Mouse (Mus musculus): ENCODE data around the gene Rsl1d1. TPM values are rescaled to one million over a fixed set of nuclear protein-coding genes. Genes with fewer than 3 reads are reported as not detected.

Gene Rsl1d1
- polyA plus RNA-seq (2015; fragmentation: Nextera tagmentation; extraction: Ambion mirVana): 165 and 168 TPM in 2 replicates

DNA sequence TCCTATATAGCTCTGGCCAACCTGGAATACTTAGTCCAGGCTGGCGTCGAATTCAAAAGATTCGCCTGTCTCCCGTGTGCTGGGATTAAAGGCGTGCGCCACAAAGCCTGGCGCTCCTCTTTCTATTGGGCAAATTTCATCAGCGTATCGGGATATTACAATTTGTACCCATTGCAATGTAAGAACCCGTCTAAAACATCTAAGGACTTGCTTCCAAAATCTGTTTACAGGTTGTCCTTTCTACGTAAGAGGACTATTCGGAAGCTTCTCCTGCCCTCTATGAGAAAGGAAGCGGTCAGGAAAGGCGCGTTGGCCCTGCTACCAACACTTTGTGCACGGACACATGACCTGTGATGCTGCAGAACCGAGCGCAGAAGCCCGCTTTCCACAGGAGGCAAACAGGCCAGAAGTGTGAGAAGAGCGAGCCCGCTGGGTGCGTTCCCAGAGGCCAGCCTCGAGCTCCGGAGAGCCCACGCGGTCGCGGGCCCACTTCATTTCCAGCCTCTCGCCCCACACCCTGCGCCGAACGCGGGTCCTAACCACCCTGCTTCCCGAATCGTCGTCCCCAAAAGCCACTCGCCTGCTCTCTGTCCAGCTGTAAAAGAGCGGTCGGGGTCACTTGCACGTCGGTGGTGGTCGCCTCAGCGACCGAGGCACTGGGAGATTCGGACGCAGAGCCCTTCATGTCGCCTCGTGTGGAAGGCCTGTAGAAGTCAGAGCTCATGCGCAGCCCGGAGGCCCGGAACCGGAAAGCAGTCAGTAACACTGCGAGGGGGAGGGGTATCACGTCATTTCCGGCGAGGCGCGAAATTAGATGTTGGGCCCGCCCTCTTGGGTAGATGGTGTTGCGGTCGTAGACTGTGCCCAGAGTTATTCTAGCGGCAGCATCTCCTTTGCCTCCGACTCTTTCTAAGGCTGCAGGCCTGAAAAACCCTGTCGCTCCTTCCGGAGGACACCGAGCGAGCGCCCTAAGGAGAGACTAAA, at the start of gene Rsl1d1:
Gene Rsl1d1 (minus strand): TSS at position 761 of the 984 bp plus-strand sequence.
- peak within 1 kb of the TSS; percentile 80 for H3K27ac ChIP-seq
- under 1% methylated on average over 68 of the region's 68 CpGs for WGBS
- H3K4me1 ChIP-seq (replicated peaks): peaks cover 31% of the 10 kb centered on the region
- H3K4me3 ChIP-seq (replicated peaks): peak within 1 kb of the TSS; percentile 90
- no peaks in the 10 kb centered on the region for H3K9me3 ChIP-seq
- peak; percentile 99 for ATAC-seq
- H3K36me3 ChIP-seq: peaks cover 41% of the 10 kb centered on the region
- peak within 1 kb of the TSS; percentile 95 for H3K4me2 ChIP-seq (replicated peaks)
- H3K27me3 ChIP-seq: no peaks in the 10 kb centered on the region
- H3K9ac ChIP-seq (replicated peaks): peak within 1 kb of the TSS; percentile 86

DNA sequence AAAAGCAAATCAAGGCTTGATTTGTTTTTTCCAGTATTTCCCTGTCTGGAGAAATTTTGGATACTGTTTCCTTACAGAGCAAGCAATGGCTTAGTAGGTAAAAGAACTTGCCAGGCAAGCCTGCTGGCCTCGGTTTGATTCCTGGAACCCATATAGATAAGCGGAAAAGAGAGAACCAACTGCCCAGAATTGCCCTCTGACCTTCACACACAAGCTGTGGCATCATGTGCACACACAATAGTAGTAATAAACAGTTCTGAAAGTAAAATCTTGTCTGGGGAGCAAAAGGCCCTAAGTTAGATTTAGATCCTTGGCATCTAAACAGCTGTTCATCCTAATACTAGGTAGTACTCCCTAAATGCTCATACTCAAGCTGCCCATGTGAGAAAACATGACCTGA, 44.7 kb upstream of the Rsl1d1 start:
- no peak overlapping the region for H3K4me2 ChIP-seq (replicated peaks)
- no peaks in the 10 kb centered on the region for H3K36me3 ChIP-seq

DNA sequence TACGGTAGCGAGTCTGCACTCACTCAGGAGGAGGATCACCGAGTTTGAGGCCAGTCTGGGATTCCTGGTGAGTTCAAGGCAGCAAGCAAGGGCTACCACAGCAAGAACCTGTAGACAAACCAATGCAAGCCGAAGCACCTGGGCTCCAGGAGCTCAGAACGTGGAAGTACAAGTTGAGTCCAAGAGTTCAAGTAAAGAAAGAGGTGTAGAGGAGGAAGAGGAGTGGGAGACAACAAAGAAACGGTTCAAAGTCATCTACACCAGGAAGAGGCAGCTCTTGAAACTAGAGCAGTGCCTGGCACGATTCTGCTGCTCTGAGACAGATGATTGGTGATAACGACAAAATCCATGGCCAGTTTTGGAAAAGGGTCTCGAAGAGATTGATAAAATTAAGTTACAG, 42.6 kb upstream of the Rsl1d1 start:
- Histone ChIP-seq H3K27me3 (no peaks in the 10 kb centered on the region), H3K9me3 (no peaks in the 10 kb centered on the region), H3K4me3 (replicated peaks) (no peak overlapping the region), H3K27ac (no peak overlapping the region), H3K4me1 (replicated peaks) (peaks cover 1% of the 10 kb centered on the region; the same call in 1 of the 2 replicates), H3K4me2 (replicated peaks) (no peak overlapping the region), H3K36me3 (no peaks in the 10 kb centered on the region), H3K9ac (replicated peaks) (no peak overlapping the region)
- no peak for ATAC-seq
- 86% methylated on average over 9 of the region's 9 CpGs for WGBS

More for the DNA sequence above, 44.7 kb upstream of the Rsl1d1 start:
- H3K4me1 ChIP-seq (replicated peaks): peaks cover 20% of the 10 kb centered on the region
- H3K9me3 ChIP-seq: no peaks in the 10 kb centered on the region
- no peaks in the 10 kb centered on the region for H3K27me3 ChIP-seq
- H3K9ac ChIP-seq (replicated peaks): no peak overlapping the region
- no peak overlapping the region for H3K27ac ChIP-seq
- 83% methylated on average over 2 of the region's 2 CpGs for WGBS
- no peak overlapping the region for H3K4me3 ChIP-seq (replicated peaks)
- ATAC-seq: no peak

DNA sequence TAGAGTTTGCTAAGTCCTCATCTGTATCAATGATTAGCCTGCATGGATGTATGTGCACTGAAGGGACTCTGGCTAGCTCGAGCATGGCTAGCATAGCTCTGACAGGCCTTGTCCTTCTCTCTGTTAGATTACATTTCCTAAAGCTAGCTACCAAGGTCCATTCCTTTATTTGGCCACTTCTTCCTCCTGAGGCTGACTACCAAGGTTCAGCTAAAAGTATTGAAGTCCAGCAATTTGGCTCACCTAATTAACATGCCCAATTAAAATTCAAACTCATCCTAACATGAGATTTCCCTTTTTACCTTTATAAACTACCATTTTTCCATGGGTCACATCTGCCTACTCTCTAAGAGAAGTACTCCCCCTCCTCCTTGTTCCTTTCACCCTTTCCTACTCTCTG, 39.3 kb upstream of the Rsl1d1 start:
- peaks cover 10% of the 10 kb centered on the region for H3K36me3 ChIP-seq
- no peaks in the 10 kb centered on the region for H3K27me3 ChIP-seq
- 87% methylated on average over 1 of the region's 1 CpGs for WGBS

DNA sequence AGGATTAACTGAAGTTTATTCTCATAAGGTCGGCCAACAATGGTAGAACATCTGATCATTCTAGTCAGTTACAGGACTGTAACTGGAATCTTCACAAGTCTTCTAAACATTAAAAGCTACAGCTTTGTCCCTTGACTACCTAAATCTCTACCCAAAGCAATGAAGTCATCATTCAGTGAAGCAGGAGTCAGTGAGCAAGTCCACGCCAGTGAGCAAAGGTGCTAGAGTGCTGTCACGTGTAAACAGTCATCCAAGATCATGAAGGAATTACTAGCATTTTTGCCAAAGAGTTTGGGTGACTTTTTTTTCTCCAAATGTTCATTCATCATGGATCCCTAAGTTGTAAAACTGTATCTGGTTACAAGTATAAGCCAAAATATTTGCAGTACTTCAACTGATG, 14.7 kb upstream of the Rsl1d1 start:
- H3K9me3 ChIP-seq: no peaks in the 10 kb centered on the region
- H3K4me1 ChIP-seq (replicated peaks): no peaks in the 10 kb centered on the region
- no peaks in the 10 kb centered on the region for H3K27me3 ChIP-seq
- no peak overlapping the region for H3K4me2 ChIP-seq (replicated peaks)
- no peak overlapping the region for H3K27ac ChIP-seq
- 92% methylated on average over 3 of the region's 3 CpGs for WGBS
- peaks cover 56% of the 10 kb centered on the region for H3K36me3 ChIP-seq
- no peak overlapping the region for H3K9ac ChIP-seq (replicated peaks)
- ATAC-seq: no peak
- H3K4me3 ChIP-seq (replicated peaks): no peak overlapping the region

More for the DNA sequence above, 39.3 kb upstream of the Rsl1d1 start:
- no peak overlapping the region for H3K27ac ChIP-seq
- H3K9ac ChIP-seq (replicated peaks): no peak overlapping the region
- no peak for ATAC-seq
- no peak overlapping the region for H3K4me3 ChIP-seq (replicated peaks)
- no peak overlapping the region for H3K4me2 ChIP-seq (replicated peaks)
- H3K4me1 ChIP-seq (replicated peaks): no peaks in the 10 kb centered on the region
- H3K9me3 ChIP-seq: no peaks in the 10 kb centered on the region

DNA sequence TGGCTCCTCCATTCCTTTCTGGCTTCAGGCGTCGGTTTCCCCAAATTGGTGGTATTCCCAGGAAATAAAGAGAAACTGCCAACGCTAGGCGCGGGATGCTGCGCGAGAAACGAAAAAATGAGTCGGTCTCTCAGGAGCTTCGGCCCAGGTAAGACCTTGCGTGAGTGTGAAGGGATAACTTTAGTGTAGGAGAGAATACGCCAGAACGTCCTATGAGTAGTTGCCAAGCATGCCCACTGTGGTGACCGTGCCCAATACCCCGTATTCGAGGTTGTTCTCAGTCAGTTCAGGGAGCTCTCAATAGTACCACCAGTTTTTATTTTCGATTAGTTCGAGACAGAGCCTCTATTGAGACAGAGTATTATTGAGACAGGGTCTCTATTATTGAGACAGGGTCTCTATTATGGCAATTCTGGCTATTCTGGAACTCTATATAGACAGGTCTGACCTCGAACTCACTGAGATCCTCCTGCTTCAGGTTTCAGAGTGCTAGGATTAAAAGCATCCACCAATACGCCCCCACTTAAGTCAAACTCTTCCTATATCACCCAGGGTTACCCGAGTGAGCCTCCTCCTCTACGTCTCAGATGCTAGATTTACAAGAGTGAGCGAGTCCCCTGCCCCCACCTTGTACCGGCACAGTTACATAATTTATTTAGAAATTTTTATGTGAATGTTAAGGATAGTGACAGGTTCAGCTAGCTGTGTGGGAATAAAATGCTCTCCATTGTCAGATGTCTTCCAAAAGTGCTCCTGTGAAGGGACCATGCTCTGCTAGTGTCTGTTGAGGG, 664 bp upstream of the Rsl1d1 start:
- Histone ChIP-seq H3K27me3 (no peaks in the 10 kb centered on the region), H3K36me3 (peaks cover 38% of the 10 kb centered on the region), H3K4me3 (replicated peaks) (peak overlapping the region; percentile 90), H3K4me1 (replicated peaks) (peaks cover 31% of the 10 kb centered on the region), H3K9ac (replicated peaks) (peak overlapping the region; percentile 82), H3K9me3 (no peaks in the 10 kb centered on the region), H3K4me2 (replicated peaks) (peak overlapping the region; percentile 95), H3K27ac (peak overlapping the region; percentile 80)
- WGBS: 8% methylated on average over 24 of the region's 24 CpGs
- peak; percentile 61 for ATAC-seq

DNA sequence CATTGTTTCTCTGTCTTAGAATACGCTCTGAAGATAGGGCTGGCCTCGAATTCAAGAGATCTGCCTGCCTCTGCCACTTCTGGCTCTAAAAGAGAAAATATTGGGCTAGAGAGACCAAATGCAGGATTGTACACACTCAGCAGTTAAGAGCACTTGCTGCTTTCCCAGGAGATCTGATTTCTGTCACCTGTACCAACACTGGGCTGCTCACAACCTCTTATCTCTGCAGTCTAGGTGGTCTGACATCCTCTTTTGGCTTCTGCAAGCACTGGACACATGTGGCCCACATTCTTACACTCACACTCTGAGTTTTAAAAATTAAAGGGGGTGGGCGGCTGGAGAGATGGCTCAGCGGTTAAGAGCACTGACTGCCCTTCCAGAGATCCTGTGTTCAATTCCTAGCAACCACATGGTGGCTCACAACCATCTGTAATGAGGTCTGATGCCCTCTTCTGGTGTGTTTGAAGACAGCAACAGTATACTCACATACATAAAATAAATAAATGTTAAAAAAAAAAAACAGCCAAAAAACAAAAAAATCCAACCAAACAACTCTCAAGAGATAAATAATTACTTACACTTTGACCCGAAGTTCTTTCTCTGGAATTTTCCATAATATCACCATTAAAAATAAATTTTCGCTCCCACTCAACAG, 1.3 kb downstream of the Rsl1d1 start:
- H3K9ac ChIP-seq (replicated peaks): peak overlapping the region; percentile 86
- H3K4me1 ChIP-seq (replicated peaks): peaks cover 31% of the 10 kb centered on the region
- H3K9me3 ChIP-seq: no peaks in the 10 kb centered on the region
- no peaks in the 10 kb centered on the region for H3K27me3 ChIP-seq
- H3K4me3 ChIP-seq (replicated peaks): peak overlapping the region; percentile 90
- H3K27ac ChIP-seq: no peak overlapping the region
- peaks cover 42% of the 10 kb centered on the region for H3K36me3 ChIP-seq
- H3K4me2 ChIP-seq (replicated peaks): peak overlapping the region; percentile 95
- ATAC-seq: no peak
- WGBS: 72% methylated on average over 6 of the region's 6 CpGs

DNA sequence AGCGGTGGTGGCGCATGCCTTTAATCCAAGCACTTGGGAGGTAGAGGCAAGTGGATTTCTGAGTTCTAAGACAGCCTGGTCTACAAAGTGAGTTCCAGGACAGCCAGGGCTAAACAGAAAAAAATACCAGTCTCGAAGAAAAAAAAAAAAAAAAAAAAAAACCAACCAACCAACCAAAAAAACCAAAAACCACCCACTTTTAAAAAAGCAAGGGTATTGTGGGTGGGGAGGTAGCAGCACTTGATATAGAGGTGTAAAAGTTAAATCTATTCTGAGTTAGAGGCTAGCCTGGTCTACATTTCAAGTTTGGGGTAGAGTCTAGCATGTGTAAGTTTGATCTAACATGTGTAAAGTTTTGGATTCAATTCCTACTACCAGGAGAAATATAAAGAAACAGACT, 2.9 kb downstream of the Rsl1d1 start:
- WGBS: 96% methylated on average over 3 of the region's 3 CpGs
- Histone ChIP-seq H3K27me3 (no peaks in the 10 kb centered on the region), H3K27ac (no peak overlapping the region), H3K9me3 (no peaks in the 10 kb centered on the region), H3K36me3 (peaks cover 55% of the 10 kb centered on the region), H3K4me3 (replicated peaks) (no peak overlapping the region), H3K4me1 (replicated peaks) (peaks cover 30% of the 10 kb centered on the region), H3K9ac (replicated peaks) (no peak overlapping the region), H3K4me2 (replicated peaks) (no peak overlapping the region)
- no peak for ATAC-seq

DNA sequence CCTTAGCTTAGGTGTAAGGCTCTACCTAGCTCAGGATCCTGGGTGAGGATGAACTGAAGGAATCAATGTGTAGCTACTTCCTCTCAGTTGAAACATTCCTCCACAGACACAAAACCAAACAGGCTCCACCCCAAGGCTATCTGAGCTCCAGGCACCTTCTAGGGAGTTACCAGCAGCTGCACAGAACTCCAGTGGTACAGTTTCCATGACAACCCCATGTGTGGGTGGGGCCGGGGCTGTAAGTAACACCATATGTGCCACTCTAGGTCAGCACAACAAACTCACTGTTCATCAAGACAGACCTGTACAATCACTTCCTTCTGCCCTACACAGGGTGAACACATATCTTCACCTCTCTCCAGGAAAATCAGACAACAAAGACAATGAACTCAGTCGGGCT, 4.7 kb downstream of the Rsl1d1 start:
- H3K9me3 ChIP-seq: no peaks in the 10 kb centered on the region
- no peaks in the 10 kb centered on the region for H3K27me3 ChIP-seq
- H3K27ac ChIP-seq: no peak overlapping the region
- no peak for ATAC-seq
- H3K4me1 ChIP-seq (replicated peaks): peaks cover 13% of the 10 kb centered on the region
- H3K9ac ChIP-seq (replicated peaks): no peak overlapping the region
- peaks cover 72% of the 10 kb centered on the region for H3K36me3 ChIP-seq
- H3K4me2 ChIP-seq (replicated peaks): no peak overlapping the region
- WGBS: 84% methylated on average over 2 of the region's 2 CpGs
- no peak overlapping the region for H3K4me3 ChIP-seq (replicated peaks)

DNA sequence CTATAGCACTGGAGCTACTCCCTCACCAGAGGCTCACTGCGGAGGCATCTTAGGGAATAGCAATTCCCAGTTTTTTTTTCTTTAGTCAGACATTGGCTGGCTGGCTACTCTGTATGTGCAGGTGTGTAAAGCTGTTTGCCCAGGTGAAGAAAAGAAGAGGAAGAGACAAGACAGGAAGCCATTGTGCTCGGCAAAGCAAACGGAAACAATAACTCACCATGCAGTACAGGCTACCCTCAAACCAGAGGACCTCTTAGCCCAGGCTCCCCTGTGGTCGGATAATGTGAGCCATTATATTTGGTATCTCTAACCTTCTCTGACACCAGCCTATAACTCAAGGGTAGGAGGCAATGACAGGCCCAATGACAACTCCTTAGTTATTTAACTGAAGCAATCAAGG, 6.1 kb downstream of the Rsl1d1 start:
- no peak overlapping the region for H3K4me3 ChIP-seq (replicated peaks)
- ATAC-seq: no peak
- no peaks in the 10 kb centered on the region for H3K27me3 ChIP-seq
- H3K4me1 ChIP-seq (replicated peaks): peaks cover 9% of the 10 kb centered on the region
- H3K27ac ChIP-seq: no peak overlapping the region
- no peak overlapping the region for H3K9ac ChIP-seq (replicated peaks)
- WGBS: 89% methylated on average over 4 of the region's 4 CpGs
- H3K36me3 ChIP-seq: peaks cover 87% of the 10 kb centered on the region
- H3K4me2 ChIP-seq (replicated peaks): no peak overlapping the region
- no peaks in the 10 kb centered on the region for H3K9me3 ChIP-seq

DNA sequence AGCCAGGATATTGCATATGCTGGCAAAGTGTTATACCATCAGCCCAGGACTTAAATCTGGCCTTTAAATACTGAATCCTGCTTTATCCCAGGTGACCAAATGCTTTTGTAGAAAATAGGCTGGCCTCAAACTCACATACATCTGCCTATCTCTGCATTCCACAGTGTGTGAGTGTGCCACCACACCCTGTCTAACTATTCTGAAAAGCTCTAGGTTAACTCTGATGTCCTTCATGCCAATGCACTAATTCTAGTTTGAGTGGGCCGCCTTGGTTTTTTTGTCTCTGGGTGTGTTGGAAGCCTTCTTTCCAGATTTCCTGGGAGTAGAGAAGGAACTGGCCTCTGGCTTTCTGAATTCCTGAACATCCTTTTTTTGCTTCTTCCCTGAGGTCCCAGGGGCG, 9.9 kb downstream of the Rsl1d1 start:
- Histone ChIP-seq H3K4me1 (replicated peaks) (no peaks in the 10 kb centered on the region), H3K9ac (replicated peaks) (no peak overlapping the region), H3K4me3 (replicated peaks) (no peak overlapping the region), H3K9me3 (no peaks in the 10 kb centered on the region), H3K27ac (no peak overlapping the region), H3K4me2 (replicated peaks) (no peak overlapping the region), H3K27me3 (no peaks in the 10 kb centered on the region), H3K36me3 (peaks cover 75% of the 10 kb centered on the region)
- no peak for ATAC-seq
- 93% methylated on average over 2 of the region's 2 CpGs for WGBS

All from midbrain, embryonic 13.5 days (tissue).